Mouse (Mus musculus): ENCODE results near the gene Rarb.

- TF ChIP-seq CTCF (IDR thresholded peaks at IDR 0.05; ENCODE audit: insufficient read depth, low read depth, low read length), result no peak
- TF ChIP-seq POLR2A (IDR thresholded peaks at IDR 0.05; ENCODE audit: insufficient read depth, low read depth, low read length), result no peak
Observed at GRCm38 (mm10) chr14:16559294-16560217, 259.4 kb downstream of the Rarb start.
